Mouse (Mus musculus) monocyte, adult 2 months (primary cell): ENCODE measurements around the gene Lhb.
A peak's percentile ranks its signal among the peaks of the same experiment; 100 is the strongest.
"Not testable (repeated sequence)": the region's sequence is repeated elsewhere in the genome, so short reads cannot be mapped to it uniquely, and the experiment has no call there.

Experiments
- DNase-seq, 2 experiments: peaks; one replicate each; pipeline ENCODE4 v3.0.0; 2022; ENCODE audit warnings: low spot score in 2 of 2, low read depth in 1 of 2

The Lhb gene

DNA sequence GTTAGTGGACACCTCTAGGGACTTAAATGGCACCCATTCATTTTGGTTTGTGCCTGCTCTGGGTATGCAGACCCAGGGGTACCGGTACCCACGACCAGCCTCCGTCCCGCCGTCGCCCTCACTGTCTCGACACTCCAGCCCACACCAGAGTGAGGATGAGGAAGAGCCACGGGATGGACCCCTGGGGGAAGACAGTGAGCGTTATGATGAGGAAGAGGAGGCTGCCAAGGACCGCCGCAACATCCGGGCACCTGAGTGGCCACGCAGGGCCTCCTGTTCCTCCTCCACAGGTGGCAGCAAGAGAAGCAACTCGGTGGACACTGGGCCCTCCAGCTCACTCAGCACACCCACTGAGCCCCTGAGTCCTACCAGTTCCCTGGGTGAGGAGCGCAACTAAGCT, 34.4 kb downstream of the Lhb start:
- no peak for DNase-seq

DNA sequence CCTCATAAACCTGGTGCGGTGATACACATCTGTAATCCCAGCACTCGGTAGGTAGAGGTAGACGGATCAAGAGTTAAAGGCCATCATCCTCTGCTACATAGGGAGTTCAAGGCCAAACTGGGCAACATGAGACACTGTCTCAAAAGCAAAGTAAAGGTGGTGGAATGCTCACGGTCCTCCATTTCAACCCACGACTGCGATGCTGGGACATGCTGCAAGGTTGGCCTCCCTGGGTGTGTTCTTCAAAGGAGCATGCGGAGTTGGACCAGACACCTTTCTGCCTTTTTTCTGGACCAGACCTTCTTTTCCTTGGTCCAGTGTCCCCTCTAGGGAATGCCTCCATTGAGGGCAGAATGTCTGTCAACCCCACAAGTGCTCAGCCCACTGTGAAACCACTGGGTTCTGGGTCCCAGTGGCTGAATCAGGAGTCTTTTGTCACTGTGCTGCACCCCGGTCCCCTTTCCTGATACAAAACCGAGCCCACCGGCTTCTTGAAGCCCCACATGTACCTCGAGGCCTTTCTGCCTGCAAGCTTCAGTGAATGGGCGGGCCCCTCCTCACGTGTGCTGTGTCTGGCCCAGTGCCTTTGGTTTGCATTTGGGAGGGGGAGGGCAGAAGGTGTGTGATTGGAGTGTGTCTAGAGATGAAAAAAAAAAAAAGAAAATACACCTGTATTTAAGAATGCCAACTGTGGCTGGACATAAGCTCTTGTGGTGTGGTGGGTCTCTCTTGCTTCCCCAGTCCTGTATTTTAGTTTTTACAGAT, 35.5 kb downstream of the Lhb start:
- DNase-seq = no peak

DNA sequence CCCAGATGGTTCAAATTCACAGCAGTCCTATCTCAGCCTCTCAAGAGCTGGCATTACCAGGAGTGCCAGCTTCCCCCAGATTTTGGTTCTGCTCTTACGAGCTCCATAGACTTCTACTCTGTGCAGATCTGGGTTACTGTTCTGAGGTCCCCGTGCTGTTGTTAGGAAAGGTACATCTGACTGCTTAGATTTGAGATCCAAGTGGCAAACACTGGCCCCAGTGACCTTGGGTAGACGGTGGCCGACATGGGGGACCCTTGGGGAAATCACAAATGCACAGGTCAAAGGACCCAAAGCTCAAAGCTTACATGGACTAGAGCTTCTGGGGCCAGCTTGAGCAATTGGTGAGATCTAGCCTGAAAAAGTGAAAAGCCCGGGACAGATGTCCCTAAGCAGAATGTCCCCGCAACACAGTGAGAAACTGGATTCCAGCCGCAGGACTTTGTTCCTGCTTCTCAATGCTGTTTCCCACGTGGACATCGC, 36.1 kb downstream of the Lhb start:
- DNase-seq = no peak

DNA sequence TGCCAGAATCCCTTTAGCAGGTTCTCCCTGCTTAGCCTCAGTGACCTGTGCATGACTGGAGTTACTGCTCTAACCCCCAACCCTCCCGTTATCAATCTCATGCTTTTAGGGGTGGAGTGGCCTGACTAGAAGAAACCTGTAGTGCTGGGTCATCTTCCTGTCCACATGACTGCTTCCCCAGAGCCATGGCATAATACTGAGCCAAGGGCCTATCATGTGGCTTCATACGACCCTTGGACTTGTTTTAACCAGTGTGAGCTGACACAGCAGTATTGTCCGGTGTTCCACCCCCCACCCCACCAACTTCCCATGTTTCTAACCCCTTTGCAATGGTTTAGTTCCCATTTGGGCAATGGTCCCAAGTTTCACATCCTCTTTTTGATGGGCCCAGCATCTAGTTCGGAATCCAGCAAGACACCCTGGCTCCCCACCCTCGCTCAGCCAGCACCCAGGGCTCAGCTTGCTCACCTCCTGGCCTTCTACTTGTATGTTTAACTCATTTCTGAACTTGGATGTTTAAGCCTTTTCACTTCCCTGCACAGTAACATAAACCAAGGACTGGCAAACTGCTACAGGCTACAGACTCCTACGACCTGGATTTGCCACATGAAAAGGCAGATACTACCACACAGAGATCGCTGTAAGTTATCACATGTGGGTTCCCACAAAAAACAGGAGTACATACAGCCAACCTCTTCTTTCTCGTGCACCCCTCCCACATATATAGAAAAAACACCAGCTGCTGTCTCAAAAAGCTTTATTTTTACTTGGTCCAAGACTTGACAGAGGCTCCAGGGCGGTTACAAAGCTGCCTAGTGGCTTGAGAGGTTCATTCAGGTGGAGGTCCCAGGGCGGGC, 36.8 kb downstream of the Lhb start:
- DNase-seq = peak; percentile 71

DNA sequence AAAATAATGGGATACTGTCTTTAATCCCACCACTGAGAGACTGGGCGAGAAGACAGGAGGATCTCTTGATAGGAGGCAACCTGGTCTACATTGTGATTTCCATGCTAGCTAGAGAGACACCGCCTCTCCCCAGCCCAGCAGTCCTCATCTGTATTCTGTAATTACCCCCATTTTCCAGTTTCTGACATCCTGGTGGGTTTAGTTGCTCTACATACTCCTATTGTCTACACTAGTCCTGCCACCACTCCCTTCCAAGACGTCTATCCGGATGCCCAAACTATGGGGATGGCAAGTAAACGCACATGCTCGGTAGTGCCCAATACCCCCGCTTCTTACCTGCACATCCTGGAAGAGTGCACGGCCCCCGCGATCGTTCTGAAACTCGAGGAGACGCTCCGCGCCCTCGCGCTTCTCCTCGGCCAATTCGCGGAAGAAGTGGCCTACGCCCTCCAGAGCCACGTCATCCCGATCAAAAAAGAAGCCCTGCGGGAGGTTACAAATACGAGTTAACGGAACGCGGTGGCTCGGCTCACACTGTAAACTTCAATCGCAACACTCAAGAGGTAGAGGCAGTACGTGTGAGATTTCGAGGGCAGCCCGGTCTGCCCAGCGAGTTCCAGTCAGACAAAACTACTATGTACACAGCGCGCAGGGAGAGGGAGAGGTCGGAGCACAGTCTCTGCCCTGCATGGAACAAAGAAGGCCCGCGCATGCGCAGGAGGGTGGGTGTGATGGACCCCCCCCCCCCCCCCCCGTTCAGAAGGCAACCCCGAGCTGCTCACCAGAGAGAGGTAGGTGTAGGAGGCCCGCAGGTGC, 38.3 kb downstream of the Lhb start:
- DNase-seq = peak in 1 of 2 experiments; percentile 49

DNA sequence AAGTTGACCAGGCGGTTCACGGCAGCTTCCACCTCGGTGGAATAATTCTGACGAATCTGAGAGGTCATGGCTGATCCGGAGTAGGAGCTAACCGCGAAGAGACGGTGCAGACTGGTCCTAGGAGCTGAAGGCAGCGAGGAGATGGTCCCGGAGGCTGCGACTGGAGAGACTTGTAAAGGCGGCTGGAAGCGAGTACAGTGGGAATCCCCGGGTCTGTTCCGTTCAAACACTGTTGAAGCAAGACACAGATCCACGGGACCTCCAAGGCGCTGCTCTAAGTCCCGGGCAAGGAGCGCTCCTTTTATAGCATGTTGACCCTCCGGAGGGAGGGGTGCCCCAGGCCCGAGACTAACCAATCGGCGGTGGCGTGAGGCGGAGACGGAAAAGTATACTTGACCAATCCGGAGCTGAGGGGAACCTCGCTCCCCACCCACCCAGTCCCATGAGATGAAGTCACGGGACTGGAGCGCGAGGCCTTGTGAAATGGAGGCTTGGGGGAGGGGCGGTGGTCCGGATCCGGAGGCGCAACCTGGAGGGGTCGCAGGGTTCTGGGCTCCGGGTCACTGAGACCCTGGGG, 39.0 kb downstream of the Lhb start, which contains the start of gene Ftl1:
Gene Ftl1, minus strand, starts transcription at position 321 of the 577 bp plus-strand sequence.
- peak; percentile 97 to 98 for DNase-seq

DNA sequence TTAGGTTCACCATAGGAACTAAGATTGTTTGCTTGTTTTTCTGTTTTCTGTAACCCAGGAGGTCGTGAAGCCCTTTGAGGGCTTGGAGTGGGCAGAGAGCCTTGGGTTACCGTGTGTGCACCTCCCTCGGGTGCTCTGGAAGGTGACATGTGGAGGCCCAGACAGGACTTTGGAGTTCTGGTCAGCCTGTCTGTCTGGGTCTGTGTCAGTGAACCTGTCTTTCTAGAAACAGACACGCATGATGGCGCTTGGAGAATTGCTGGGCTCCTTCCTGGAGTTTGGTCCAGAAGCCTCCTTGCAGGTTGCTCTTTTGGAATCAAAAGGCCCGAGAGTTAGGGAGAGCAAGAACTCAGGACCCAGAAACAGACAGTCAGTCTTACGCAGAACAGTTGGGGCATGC, 39.8 kb downstream of the Lhb start:
- no peak for DNase-seq

DNA sequence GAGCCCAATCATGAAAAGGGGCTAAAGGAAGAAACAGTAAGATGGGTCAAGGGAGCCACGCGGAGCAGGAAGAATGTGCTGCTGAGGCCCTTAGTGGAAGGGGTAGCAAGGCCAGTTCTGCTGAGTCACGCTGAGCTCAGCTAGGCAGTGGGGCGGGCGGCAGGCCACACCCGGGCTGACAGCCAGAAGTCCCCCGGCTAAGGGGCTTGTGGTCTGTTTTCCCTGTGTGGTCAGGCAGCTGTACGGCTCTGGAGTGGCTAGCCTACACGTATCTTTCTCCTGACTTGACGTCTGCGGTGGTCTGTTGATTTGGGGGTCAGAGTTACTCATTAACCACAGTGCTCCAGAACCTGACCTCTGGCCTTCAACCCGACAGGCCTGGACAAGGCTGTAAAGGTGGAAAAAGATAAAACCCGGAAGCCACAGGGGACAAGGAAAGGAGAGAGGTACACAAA, 40.3 kb downstream of the Lhb start:
- DNase-seq = peak in 1 of 2 experiments; percentile 53

DNA sequence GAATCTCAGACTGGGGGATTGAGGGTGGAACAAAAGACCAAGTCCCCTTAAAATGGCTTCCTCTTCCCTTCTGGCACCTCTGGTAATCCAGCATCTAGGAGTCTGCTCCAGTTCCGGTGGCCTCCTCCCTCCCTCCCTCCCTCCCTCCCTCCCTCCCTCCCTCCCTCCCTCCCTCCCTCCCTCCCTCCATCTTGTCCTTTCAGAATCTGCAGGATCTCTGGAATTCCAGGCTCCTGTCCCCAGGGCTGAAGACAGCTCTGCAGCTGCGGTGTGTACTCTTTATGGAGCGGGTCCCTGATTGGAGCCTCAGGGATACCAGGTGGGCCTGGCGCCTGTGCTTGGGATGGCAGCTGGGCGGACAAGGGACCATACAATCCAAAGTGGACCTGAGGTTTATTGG, 40.7 kb downstream of the Lhb start:
- no peak for DNase-seq

DNA sequence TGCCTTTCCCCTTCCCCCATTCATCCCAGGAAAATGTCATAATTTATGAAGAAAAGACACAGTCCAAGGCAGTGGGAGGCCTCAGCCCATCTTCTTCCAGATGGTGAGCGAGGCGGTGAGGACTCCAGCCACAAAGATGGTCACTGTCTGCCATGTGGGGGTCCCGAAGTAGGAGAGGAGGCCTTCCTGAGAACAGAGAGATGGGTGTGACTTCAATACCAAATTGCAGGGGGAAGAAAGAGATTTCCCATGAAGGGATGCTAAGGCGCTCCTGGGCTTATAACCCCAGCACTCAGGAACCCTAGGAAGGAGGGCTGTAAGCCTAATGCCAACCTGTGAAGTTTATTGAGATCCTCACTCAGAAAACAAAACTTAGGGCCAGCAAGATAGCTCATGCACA, 41.2 kb downstream of the Lhb start:
- DNase-seq = no peak

DNA sequence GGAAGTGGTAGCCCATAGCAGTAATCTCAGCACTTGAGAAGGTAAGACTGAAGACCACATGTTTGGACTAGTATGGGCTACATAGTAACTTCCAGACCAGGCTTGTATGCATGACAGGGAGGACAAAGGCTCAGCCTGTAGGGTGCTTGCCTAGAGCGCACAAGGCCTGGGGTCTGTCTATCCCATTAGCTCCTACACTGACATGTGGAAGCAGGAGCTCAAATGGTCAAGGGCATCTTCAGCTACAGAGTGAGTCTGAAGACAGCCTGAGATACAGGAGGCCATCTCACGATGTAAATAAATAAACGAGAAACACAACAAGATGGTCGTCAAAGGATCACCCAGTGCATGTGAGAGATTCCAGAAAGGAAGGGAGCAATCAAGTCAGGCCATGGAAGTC, 41.7 kb downstream of the Lhb start:
- DNase-seq = no peak

DNA sequence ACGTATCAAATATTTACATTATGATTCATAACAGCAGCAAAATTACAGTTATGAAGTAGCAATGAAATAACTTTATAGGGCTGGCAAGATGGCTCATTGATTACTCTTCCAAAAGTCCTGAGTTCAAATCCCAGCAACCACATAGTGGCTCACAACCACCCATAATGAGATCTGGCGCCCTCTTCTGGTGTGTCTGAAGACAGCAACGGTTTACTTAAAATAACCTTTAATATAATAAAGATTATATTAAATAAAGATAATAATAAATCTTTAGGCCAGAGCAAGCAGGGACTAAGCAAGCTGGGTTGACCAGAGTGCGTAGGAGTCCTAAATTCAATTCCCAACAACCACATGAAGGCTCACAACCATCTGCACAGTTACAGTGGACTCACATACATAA, 42.2 kb downstream of the Lhb start:
- DNase-seq = not testable (repeated sequence)

DNA sequence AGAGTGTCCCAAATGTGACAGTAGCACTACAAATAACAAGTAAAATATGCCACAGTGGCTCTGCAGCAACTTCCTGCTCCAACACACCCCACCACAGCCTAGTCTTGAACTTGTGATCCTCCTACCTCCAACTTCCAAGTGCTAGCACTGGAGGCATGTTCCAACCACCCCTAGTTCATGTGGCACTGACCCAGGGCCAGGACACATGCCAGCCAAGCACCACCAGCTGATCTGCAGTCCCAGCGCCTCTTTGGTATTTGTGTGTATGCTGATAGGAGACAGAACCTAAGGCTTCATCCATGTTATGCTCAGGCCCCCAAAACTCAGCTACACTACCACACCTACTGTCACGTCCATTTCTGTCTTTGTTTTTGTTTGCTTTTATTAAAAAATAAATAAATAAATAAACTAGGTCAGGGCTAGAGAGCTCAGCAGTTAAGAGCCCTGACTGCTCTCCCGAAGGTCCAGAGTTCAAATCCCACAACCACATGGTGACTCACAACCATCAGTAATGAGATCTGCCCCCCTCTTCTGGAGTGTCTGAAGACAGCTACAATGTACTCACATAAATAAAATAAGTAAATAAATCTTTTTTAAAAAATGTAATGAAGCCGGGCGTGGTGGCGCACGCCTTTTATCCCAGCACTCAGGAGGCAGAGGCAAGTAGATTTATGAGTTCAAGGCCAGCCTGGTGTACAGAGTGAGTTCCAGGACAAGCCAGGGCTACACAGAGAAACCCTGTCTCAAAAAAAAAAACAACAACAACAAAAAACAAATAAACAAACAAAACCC, 43.6 kb downstream of the Lhb start:
- no peak for DNase-seq

DNA sequence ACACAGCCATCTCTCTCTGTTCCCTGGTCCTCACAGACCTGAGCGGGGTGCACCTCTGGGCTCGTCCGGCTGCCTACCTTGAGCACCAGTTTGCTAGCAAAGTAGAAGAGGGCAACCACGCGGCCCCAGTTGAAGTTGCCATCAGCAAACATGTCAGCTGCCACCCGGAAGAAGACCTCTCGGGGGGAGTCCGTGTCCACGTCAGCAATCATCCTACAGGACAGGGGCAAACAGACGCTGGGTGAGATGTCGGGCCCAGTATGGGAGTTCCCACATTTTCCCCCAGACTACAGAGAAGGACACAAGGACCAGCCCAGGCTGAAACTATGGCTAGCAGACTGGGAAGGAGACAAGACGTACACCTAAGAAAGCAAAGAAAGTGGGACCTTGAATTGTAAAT, 44.5 kb downstream of the Lhb start:
- no peak for DNase-seq

DNA sequence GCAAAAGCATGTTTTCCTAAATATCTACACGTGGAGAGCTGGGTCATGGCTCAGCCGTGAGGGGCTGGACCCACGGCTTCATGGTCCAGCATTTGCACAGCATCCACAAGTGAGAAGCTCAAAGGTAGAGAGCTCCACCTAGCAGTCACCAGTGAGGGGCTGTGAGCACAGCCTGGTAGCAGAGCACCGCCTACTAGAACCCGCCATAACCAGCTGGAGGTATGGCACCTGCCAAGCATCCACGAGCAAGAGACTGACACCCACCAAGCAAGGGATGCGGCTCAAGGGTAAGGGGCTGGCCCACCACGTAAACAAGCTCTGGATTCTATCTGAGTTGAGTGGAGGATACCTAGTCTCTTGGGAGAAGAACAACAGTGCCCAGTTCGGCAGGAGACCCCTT, 44.9 kb downstream of the Lhb start:
- no peak for DNase-seq

DNA sequence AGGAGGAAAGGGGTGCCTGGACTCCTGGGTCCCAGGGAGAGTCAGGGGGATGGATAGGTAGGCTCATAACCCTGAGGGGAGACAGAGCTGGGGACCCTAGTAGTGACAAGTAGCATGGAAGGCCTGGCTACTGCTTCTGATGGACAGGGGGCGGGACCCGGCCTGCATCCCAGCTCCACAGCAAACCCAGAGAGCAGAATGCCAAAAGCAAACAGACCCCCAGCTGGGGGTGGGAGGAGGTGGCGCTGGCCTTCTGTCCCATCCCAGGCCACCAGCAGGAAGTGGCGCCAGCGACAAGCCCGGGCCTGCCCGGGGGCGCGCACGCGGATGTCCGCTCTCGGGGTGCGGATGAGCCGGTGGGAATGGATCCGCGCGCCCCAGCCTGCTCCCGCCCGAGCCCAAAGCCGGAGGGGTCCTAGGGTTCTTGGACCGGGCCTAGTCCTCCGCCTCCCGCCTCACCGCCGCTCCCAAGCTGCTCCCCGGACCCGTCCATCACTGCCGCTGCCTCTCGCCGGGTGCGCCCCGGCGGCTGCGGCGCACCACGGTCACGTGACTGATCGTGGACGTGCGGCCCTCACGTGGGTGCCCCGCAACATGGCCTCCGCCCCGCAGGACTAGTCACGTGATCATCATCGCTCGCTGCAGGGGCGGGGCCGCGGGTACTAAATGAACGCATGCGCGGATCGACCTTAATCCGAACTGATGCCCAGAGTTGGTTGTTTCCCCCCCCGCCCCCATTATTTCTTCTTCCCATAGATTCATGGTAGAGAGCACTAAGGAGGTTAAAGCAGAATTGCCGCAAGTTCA, 45.9 kb downstream of the Lhb start, which contains the start of gene Bax:
Gene Bax, minus strand, starts transcription at position 616 of the 807 bp plus-strand sequence.
- DNase-seq = peak; percentile 81 to 89

DNA sequence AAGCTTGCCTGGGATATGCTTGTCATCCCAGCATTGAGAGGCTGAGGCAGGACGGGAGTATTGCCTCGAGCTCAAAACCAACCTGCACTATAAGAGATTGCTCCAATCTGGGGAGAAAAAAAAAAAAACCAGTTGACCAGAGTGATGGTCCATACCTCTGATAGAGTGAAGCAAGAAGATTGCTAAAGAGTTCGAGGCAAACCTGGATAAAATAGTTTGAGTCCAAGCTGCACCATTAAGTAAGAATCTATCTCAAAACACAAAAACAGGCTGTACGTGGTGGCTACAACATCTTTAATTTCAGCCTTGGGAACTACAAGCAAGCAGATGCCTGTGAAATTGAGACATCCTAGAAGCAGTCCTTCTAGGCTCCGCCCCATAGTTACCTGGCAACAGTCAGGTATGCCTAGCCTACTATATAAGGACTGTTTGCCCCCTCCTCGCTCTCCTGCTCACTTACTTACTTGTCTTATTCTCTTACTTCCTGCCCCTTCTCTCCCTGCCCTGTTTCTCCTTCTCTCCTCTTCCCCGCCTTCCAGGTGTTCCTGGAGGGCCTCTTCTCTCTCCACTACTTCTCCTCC, 46.6 kb downstream of the Lhb start:
- DNase-seq = no peak

DNA sequence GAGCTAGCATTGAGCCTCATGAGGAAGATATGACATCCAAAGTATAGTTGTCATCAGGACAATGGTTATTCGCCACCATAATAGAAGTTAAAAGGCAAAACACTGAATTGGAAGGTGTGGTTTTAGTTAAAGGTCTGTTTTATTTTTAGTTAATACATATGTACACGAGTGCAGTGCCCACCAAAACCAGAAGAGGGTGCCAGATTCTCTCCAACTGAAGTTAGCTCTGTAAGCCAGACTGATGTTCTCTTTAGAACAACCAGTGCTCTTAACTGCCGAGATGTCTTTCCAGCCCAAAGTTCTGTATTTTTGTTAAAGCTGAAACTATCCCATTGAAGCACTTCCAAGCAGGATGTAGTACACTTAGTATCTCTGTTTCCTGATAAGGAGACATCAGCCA, 50.2 kb downstream of the Lhb start:
- DNase-seq = peak in 1 of 2 experiments; percentile 43
